Mouse (Mus musculus): ENCODE results near the gene Kcnj3. TPM values are rescaled to one million over a fixed set of nuclear protein-coding genes. Genes with fewer than 3 reads are reported as not detected.

Gene Kcnj3
- polyA plus RNA-seq, 1 experiment from 2014 or later = 9.9 TPM

- 81% methylated on average over 8 of the region's 8 CpGs for WGBS
- H3K36me3 ChIP-seq (ENCODE audit: control insufficient read depth, insufficient read depth, low read length) = no peaks in the 10 kb centered on the region
- H3K27me3 ChIP-seq (ENCODE audit: control insufficient read depth, insufficient read depth, low read length) = no peaks in the 10 kb centered on the region
- no peak overlapping the region for H3K9ac ChIP-seq (ENCODE audit: low read length)
- H3K4me1 ChIP-seq (ENCODE audit: control insufficient read depth in 2 of 2, insufficient read depth in 2 of 2, low read length in 2 of 2) = no peaks in the 10 kb centered on the region
- ATAC-seq (ENCODE audit: insufficient number of reproducible peaks, insufficient read depth, low FRiP score, low read depth) = no peak
- no peak overlapping the region for H3K27ac ChIP-seq (replicated peaks in 1 of 2; ENCODE audit: control insufficient read depth in 1 of 2, insufficient read depth in 1 of 2, low read depth in 2 of 2, low read length in 2 of 2)
- H3K9me3 ChIP-seq (ENCODE audit: control insufficient read depth, low read length) = no peaks in the 10 kb centered on the region
- no peak overlapping the region for H3K4me3 ChIP-seq (ENCODE audit: control insufficient read depth in 1 of 2, insufficient read depth in 1 of 2, low read depth in 1 of 2, low read length in 2 of 2)
- no peak overlapping the region for H3K4me2 ChIP-seq (ENCODE audit: low read length)
These were observed 97.1 kb downstream of the Kcnj3 start for GRCm38 (mm10) chr2:55532738-55533491.

- Histone ChIP-seq H3K36me3 (ENCODE audit: control insufficient read depth, insufficient read depth, low read length) (no peaks in the 10 kb centered on the region), H3K27ac (replicated peaks in 1 of 2; ENCODE audit: control insufficient read depth in 1 of 2, insufficient read depth in 1 of 2, low read depth in 2 of 2, low read length in 2 of 2) (no peak overlapping the region), H3K4me3 (ENCODE audit: control insufficient read depth in 1 of 2, insufficient read depth in 1 of 2, low read depth in 1 of 2, low read length in 2 of 2) (no peak overlapping the region), H3K4me1 (ENCODE audit: control insufficient read depth in 2 of 2, insufficient read depth in 2 of 2, low read length in 2 of 2) (no peaks in the 10 kb centered on the region), H3K27me3 (ENCODE audit: control insufficient read depth, insufficient read depth, low read length) (no peaks in the 10 kb centered on the region), H3K9ac (ENCODE audit: low read length) (no peak overlapping the region), H3K4me2 (ENCODE audit: low read length) (no peak overlapping the region), H3K9me3 (ENCODE audit: control insufficient read depth, low read length) (no peaks in the 10 kb centered on the region)
- no peak for ATAC-seq (ENCODE audit: insufficient number of reproducible peaks, insufficient read depth, low FRiP score, low read depth)
- 51% methylated on average over 2 of the region's 2 CpGs for WGBS
These were observed 99.2 kb downstream of the Kcnj3 start for GRCm38 (mm10) chr2:55534946-55535345.

GRCm38 (mm10) chr2:55535482-55535881, 99.7 kb downstream of the Kcnj3 start:
- Histone ChIP-seq H3K27ac (replicated peaks in 1 of 2; ENCODE audit: control insufficient read depth in 1 of 2, insufficient read depth in 1 of 2, low read depth in 2 of 2, low read length in 2 of 2) (no peak overlapping the region), H3K27me3 (ENCODE audit: control insufficient read depth, insufficient read depth, low read length) (no peaks in the 10 kb centered on the region), H3K36me3 (ENCODE audit: control insufficient read depth, insufficient read depth, low read length) (no peaks in the 10 kb centered on the region), H3K9ac (ENCODE audit: low read length) (no peak overlapping the region), H3K4me3 (ENCODE audit: control insufficient read depth in 1 of 2, insufficient read depth in 1 of 2, low read depth in 1 of 2, low read length in 2 of 2) (no peak overlapping the region), H3K4me2 (ENCODE audit: low read length) (no peak overlapping the region), H3K4me1 (ENCODE audit: control insufficient read depth in 2 of 2, insufficient read depth in 2 of 2, low read length in 2 of 2) (no peaks in the 10 kb centered on the region), H3K9me3 (ENCODE audit: control insufficient read depth, low read length) (no peaks in the 10 kb centered on the region)
- no peak for ATAC-seq (ENCODE audit: insufficient number of reproducible peaks, insufficient read depth, low FRiP score, low read depth)
- 71% methylated on average over 1 of the region's 1 CpGs for WGBS

- Histone ChIP-seq H3K4me1 (ENCODE audit: control insufficient read depth in 2 of 2, insufficient read depth in 2 of 2, low read length in 2 of 2) (no peaks in the 10 kb centered on the region), H3K9me3 (ENCODE audit: control insufficient read depth, low read length) (no peaks in the 10 kb centered on the region), H3K27me3 (ENCODE audit: control insufficient read depth, insufficient read depth, low read length) (no peaks in the 10 kb centered on the region), H3K9ac (ENCODE audit: low read length) (no peak overlapping the region), H3K27ac (replicated peaks in 1 of 2; ENCODE audit: control insufficient read depth in 1 of 2, insufficient read depth in 1 of 2, low read depth in 2 of 2, low read length in 2 of 2) (no peak overlapping the region), H3K4me2 (ENCODE audit: low read length) (no peak overlapping the region), H3K4me3 (ENCODE audit: control insufficient read depth in 1 of 2, insufficient read depth in 1 of 2, low read depth in 1 of 2, low read length in 2 of 2) (no peak overlapping the region), H3K36me3 (ENCODE audit: control insufficient read depth, insufficient read depth, low read length) (no peaks in the 10 kb centered on the region)
- no peak for ATAC-seq (ENCODE audit: insufficient number of reproducible peaks, insufficient read depth, low FRiP score, low read depth)
These were observed 111.8 kb downstream of the Kcnj3 start for GRCm38 (mm10) chr2:55547612-55548011.

GRCm38 (mm10) chr2:55558368-55558985, 122.7 kb downstream of the Kcnj3 start:
- H3K4me3 ChIP-seq (ENCODE audit: control insufficient read depth in 1 of 2, insufficient read depth in 1 of 2, low read depth in 1 of 2, low read length in 2 of 2) = no peak overlapping the region
- no peak overlapping the region for H3K9ac ChIP-seq (ENCODE audit: low read length)
- H3K9me3 ChIP-seq (ENCODE audit: control insufficient read depth, low read length) = no peaks in the 10 kb centered on the region
- no peaks in the 10 kb centered on the region for H3K36me3 ChIP-seq (ENCODE audit: control insufficient read depth, insufficient read depth, low read length)
- H3K27me3 ChIP-seq (ENCODE audit: control insufficient read depth, insufficient read depth, low read length) = no peaks in the 10 kb centered on the region
- no peak overlapping the region for H3K4me2 ChIP-seq (ENCODE audit: low read length)
- ATAC-seq (ENCODE audit: insufficient number of reproducible peaks, insufficient read depth, low FRiP score, low read depth) = no peak
- no peak overlapping the region for H3K27ac ChIP-seq (replicated peaks in 1 of 2; ENCODE audit: control insufficient read depth in 1 of 2, insufficient read depth in 1 of 2, low read depth in 2 of 2, low read length in 2 of 2)
- WGBS = 75% methylated on average over 4 of the region's 4 CpGs
- no peaks in the 10 kb centered on the region for H3K4me1 ChIP-seq (ENCODE audit: control insufficient read depth in 2 of 2, insufficient read depth in 2 of 2, low read length in 2 of 2)

GRCm38 (mm10) chr2:55569291-55569690, 133.5 kb downstream of the Kcnj3 start:
- H3K9me3 ChIP-seq (ENCODE audit: control insufficient read depth, low read length) = no peaks in the 10 kb centered on the region
- no peak overlapping the region for H3K4me2 ChIP-seq (ENCODE audit: low read length)
- H3K27me3 ChIP-seq (ENCODE audit: control insufficient read depth, insufficient read depth, low read length) = no peaks in the 10 kb centered on the region
- no peak for ATAC-seq (ENCODE audit: insufficient number of reproducible peaks, insufficient read depth, low FRiP score, low read depth)
- no peak overlapping the region for H3K9ac ChIP-seq (ENCODE audit: low read length)
- H3K4me3 ChIP-seq (ENCODE audit: control insufficient read depth in 1 of 2, insufficient read depth in 1 of 2, low read depth in 1 of 2, low read length in 2 of 2) = no peak overlapping the region
- H3K36me3 ChIP-seq (ENCODE audit: control insufficient read depth, insufficient read depth, low read length) = no peaks in the 10 kb centered on the region
- H3K4me1 ChIP-seq (ENCODE audit: control insufficient read depth in 2 of 2, insufficient read depth in 2 of 2, low read length in 2 of 2) = no peaks in the 10 kb centered on the region
- WGBS = 83% methylated on average over 7 of the region's 7 CpGs
- no peak overlapping the region for H3K27ac ChIP-seq (replicated peaks in 1 of 2; ENCODE audit: control insufficient read depth in 1 of 2, insufficient read depth in 1 of 2, low read depth in 2 of 2, low read length in 2 of 2)

- H3K9ac ChIP-seq (ENCODE audit: low read length) = no peak overlapping the region
- no peak overlapping the region for H3K4me3 ChIP-seq (ENCODE audit: control insufficient read depth in 1 of 2, insufficient read depth in 1 of 2, low read depth in 1 of 2, low read length in 2 of 2)
- no peaks in the 10 kb centered on the region for H3K27me3 ChIP-seq (ENCODE audit: control insufficient read depth, insufficient read depth, low read length)
- 78% methylated on average over 3 of the region's 3 CpGs for WGBS
- ATAC-seq (ENCODE audit: insufficient number of reproducible peaks, insufficient read depth, low FRiP score, low read depth) = no peak
- no peaks in the 10 kb centered on the region for H3K36me3 ChIP-seq (ENCODE audit: control insufficient read depth, insufficient read depth, low read length)
- H3K4me2 ChIP-seq (ENCODE audit: low read length) = no peak overlapping the region
- H3K27ac ChIP-seq (replicated peaks in 1 of 2; ENCODE audit: control insufficient read depth in 1 of 2, insufficient read depth in 1 of 2, low read depth in 2 of 2, low read length in 2 of 2) = no peak overlapping the region
- H3K4me1 ChIP-seq (ENCODE audit: control insufficient read depth in 2 of 2, insufficient read depth in 2 of 2, low read length in 2 of 2) = no peaks in the 10 kb centered on the region
- H3K9me3 ChIP-seq (ENCODE audit: control insufficient read depth, low read length) = no peaks in the 10 kb centered on the region
These were observed 135.7 kb downstream of the Kcnj3 start for GRCm38 (mm10) chr2:55571425-55571824.

GRCm38 (mm10) chr2:55580286-55580685, 144.5 kb downstream of the Kcnj3 start:
- no peaks in the 10 kb centered on the region for H3K27me3 ChIP-seq (ENCODE audit: control insufficient read depth, insufficient read depth, low read length)
- ATAC-seq (ENCODE audit: insufficient number of reproducible peaks, insufficient read depth, low FRiP score, low read depth) = no peak
- no peak overlapping the region for H3K27ac ChIP-seq (replicated peaks in 1 of 2; ENCODE audit: control insufficient read depth in 1 of 2, insufficient read depth in 1 of 2, low read depth in 2 of 2, low read length in 2 of 2)
- H3K9ac ChIP-seq (ENCODE audit: low read length) = no peak overlapping the region
- no peak overlapping the region for H3K4me2 ChIP-seq (ENCODE audit: low read length)
- no peaks in the 10 kb centered on the region for H3K4me1 ChIP-seq (ENCODE audit: control insufficient read depth in 2 of 2, insufficient read depth in 2 of 2, low read length in 2 of 2)
- H3K36me3 ChIP-seq (ENCODE audit: control insufficient read depth, insufficient read depth, low read length) = no peaks in the 10 kb centered on the region
- H3K4me3 ChIP-seq (ENCODE audit: control insufficient read depth in 1 of 2, insufficient read depth in 1 of 2, low read depth in 1 of 2, low read length in 2 of 2) = no peak overlapping the region
- WGBS = 52% methylated on average over 2 of the region's 2 CpGs
- H3K9me3 ChIP-seq (ENCODE audit: control insufficient read depth, low read length) = no peaks in the 10 kb centered on the region

Data from heart, embryonic 14.5 days (tissue).